Mouse (Mus musculus): ENCODE measurements around the gene Stpg3.

DNA sequence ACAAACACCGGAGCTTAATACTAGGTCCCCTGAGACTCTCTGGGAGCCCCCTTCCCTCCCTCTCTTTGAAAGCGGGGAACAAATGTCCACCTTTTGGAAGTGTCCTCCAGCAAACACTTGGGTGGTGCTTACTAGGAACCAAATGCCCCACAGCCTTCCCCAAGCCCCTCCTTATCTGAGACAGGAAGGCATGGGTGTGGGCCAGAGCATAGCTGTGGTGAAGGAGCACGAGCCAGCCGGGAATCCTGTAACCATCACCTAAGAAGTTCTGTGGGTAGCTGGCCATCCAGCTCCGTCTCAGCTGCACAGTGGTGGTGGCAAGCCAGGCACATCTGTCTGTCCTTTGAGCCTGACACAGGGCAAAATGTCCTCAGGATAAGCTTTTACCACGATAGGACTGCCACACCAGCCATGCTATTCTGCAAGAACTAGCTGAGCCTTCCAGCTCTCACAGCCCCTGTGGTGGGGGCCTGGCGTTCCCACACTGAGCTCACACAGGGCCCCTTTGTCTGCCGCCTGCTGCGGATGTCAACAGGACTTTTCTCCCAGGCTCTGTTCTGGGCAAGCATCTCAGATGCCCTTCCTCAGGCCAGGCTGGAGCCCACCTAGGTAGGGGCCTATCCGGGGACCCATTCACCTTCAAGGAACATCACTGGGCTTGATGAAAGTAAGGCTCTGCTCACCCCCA, 36.0 kb downstream of the Stpg3 start:
- TF ChIP-seq GATA1 (IDR thresholded peaks at IDR 0.05; ENCODE audit: borderline replicate concordance, low read length): no peak
- TF ChIP-seq FLI1 (IDR thresholded peaks at IDR 0.05; ENCODE audit: low read length): no peak

All from megakaryocyte, embryonic 14.5 days (primary cell).